Mouse (Mus musculus) midbrain, embryonic 15.5 days (tissue): ENCODE measurements around the gene Abhd5. TPM values are rescaled to one million over a fixed set of nuclear protein-coding genes. Genes with fewer than 3 reads are reported as not detected.

Experiments
- ATAC-seq: fragments of 200-750 bp; cut with Nextera tagmentation; replicated peaks from 2 replicates; pipeline ENCODE4 v1.8.0; 2017; ENCODE audit warnings: moderate TSS enrichment
- H3K27ac ChIP-seq: fragments of 300-500 bp; sonication (generic); 2 replicates; pipeline ENCODE4 v1.5.1; 2015; ENCODE audit warnings: mild to moderate bottlenecking, inconsistent platforms
- H3K27me3 ChIP-seq: fragments of 300-500 bp; sonication (generic); replicated peaks from 2 replicates; pipeline ENCODE4 v1.6.1; 2015; ENCODE audit warnings: inconsistent platforms
- H3K36me3 ChIP-seq: fragments of 300-500 bp; sonication (generic); replicated peaks from 2 replicates; pipeline ENCODE4 v1.6.1; 2015; ENCODE audit warnings: inconsistent platforms
- H3K4me1 ChIP-seq: fragments of 300-500 bp; sonication (generic); 2 replicates; pipeline ENCODE4 v1.6.1; 2015; ENCODE audit warnings: inconsistent platforms
- H3K4me2 ChIP-seq: fragments of 300-500 bp; sonication (generic); 2 replicates; pipeline ENCODE4 v1.6.1; 2015; ENCODE audit warnings: inconsistent platforms, mild to moderate bottlenecking, moderate library complexity
- H3K4me3 ChIP-seq: fragments of 300-500 bp; sonication (generic); 2 replicates; pipeline ENCODE4 v1.5.1; 2015; ENCODE audit warnings: mild to moderate bottlenecking, inconsistent platforms
- H3K9ac ChIP-seq: fragments of 300-500 bp; sonication (generic); 2 replicates; pipeline ENCODE4 v1.6.1; 2015; ENCODE audit warnings: mild to moderate bottlenecking, inconsistent platforms
- H3K9me3 ChIP-seq: fragments of 300-500 bp; sonication (generic); 2 replicates; pipeline ENCODE4 v1.6.1; 2016; ENCODE audit warnings: inconsistent platforms
- WGBS: fragments of 180-500 bp; shearing (Covaris S2); methylation state at CpG from one replicate; pipeline ENCODE4 v1.1.7; 2015; ENCODE audit warnings: mixed read lengths; 5-methylcytosine and 5-hydroxymethylcytosine counted together
- polyA plus RNA-seq: library from polyadenylated mRNA; unstranded; fragments of >200 nt; fragmentation: Nextera tagmentation; extraction: Ambion mirVana; gene quantifications from 2 replicates; pipeline ENCODE4 v1.2.1, GENCODE M21; 2015

Abhd5 gene
- polyA plus RNA-seq, 1 experiment from 2014 or later: 24.0 TPM

GRCm38 (mm10) chr9:122350396-122351130 lies 845 bp upstream of the Abhd5 start:
- H3K36me3 ChIP-seq: no peaks in the 10 kb centered on the region
- H3K9me3 ChIP-seq: no peaks in the 10 kb centered on the region
- peak overlapping the region; percentile 74 for H3K4me2 ChIP-seq
- peak overlapping the region; percentile 76 for H3K4me3 ChIP-seq
- no peak overlapping the region for H3K9ac ChIP-seq
- WGBS: 71% methylated on average over 7 of the region's 7 CpGs
- ATAC-seq: peak; percentile 29
- H3K27me3 ChIP-seq: no peaks in the 10 kb centered on the region
- peak overlapping the region; percentile 66; the same call in 1 of the 2 replicates for H3K27ac ChIP-seq
- peaks cover 7% of the 10 kb centered on the region for H3K4me1 ChIP-seq

- Histone ChIP-seq H3K4me1 (peaks cover 7% of the 10 kb centered on the region), H3K4me2 (peak overlapping the region; percentile 74), H3K36me3 (no peaks in the 10 kb centered on the region), H3K27ac (peak overlapping the region; percentile 66), H3K9me3 (no peaks in the 10 kb centered on the region), H3K9ac (peak overlapping the region; percentile 75), H3K27me3 (no peaks in the 10 kb centered on the region), H3K4me3 (peak overlapping the region; percentile 76)
- ATAC-seq: peak; percentile 2; the same call in 1 of the 2 replicates
- WGBS: under 1% methylated on average over 30 of the region's 30 CpGs
Observed at GRCm38 (mm10) chr9:122352025-122352392, 601 bp downstream of the Abhd5 start.

GRCm38 (mm10) chr9:122352911-122353310 lies 1.5 kb downstream of the Abhd5 start:
- Histone ChIP-seq H3K4me1 (peaks cover 7% of the 10 kb centered on the region), H3K9me3 (no peaks in the 10 kb centered on the region), H3K4me3 (no peak overlapping the region), H3K9ac (no peak overlapping the region), H3K4me2 (no peak overlapping the region), H3K27ac (no peak overlapping the region), H3K27me3 (no peaks in the 10 kb centered on the region), H3K36me3 (no peaks in the 10 kb centered on the region)
- ATAC-seq: no peak
- 87% methylated on average over 4 of the region's 4 CpGs for WGBS

DNA sequence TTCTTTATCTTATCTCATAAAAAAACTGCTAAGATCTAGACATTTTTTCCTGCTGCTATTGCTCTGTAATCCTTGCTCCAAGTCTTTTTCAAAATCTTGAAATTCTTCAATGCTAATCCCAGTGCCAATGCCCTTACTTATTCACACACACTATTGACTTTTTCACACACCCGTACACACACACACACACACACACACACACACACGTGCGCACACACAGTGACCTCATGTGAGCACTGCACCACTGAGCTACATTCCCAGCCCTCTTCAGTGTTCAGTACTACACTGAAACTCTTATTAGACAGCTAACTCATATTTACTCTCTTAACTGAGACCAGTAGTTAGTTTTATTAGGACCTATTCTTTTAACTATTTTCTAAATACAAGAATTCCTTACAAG lies 2.8 kb downstream of the Abhd5 start:
- Histone ChIP-seq H3K4me3 (no peak overlapping the region), H3K9me3 (no peaks in the 10 kb centered on the region), H3K27ac (no peak overlapping the region), H3K27me3 (no peaks in the 10 kb centered on the region), H3K9ac (no peak overlapping the region), H3K4me1 (peaks cover 7% of the 10 kb centered on the region), H3K4me2 (no peak overlapping the region), H3K36me3 (no peaks in the 10 kb centered on the region)
- WGBS: 86% methylated on average over 3 of the region's 3 CpGs
- no peak for ATAC-seq

GRCm38 (mm10) chr9:122357073-122357472 lies 5.7 kb downstream of the Abhd5 start:
- no peak overlapping the region for H3K4me2 ChIP-seq
- WGBS: 81% methylated on average over 1 of the region's 1 CpGs
- peaks cover 5% of the 10 kb centered on the region for H3K4me1 ChIP-seq
- no peaks in the 10 kb centered on the region for H3K27me3 ChIP-seq
- no peak overlapping the region for H3K4me3 ChIP-seq
- H3K9ac ChIP-seq: no peak overlapping the region
- no peaks in the 10 kb centered on the region for H3K9me3 ChIP-seq
- no peak for ATAC-seq
- no peak overlapping the region for H3K27ac ChIP-seq
- H3K36me3 ChIP-seq: no peaks in the 10 kb centered on the region

DNA sequence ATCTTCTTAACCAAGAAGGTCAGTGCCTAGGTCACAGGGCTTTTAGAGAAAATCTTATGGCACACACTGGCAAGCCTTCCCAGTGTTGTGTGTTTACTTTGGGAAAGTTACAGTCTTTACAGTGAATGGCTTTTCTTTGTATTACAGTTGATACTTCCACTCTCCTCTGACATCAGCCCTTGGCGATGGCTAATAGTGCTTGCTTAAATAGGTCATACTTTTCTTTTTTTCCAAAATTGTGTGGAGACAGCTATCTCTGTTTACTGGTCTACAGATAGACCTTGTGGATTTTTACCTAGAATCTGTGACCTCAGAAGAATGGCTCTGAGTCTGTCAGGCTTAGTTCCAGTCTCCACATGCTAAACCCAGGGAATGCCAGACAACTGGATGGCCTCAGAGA lies 6.2 kb downstream of the Abhd5 start:
- no peak for ATAC-seq
- no peaks in the 10 kb centered on the region for H3K9me3 ChIP-seq
- no peak overlapping the region for H3K4me3 ChIP-seq
- H3K27me3 ChIP-seq: no peaks in the 10 kb centered on the region
- no peaks in the 10 kb centered on the region for H3K36me3 ChIP-seq
- no peak overlapping the region for H3K27ac ChIP-seq
- WGBS: 93% methylated on average over 1 of the region's 1 CpGs
- H3K4me1 ChIP-seq: peaks cover 3% of the 10 kb centered on the region
- no peak overlapping the region for H3K4me2 ChIP-seq
- H3K9ac ChIP-seq: no peak overlapping the region

GRCm38 (mm10) chr9:122364171-122364570 lies 12.8 kb downstream of the Abhd5 start:
- H3K36me3 ChIP-seq: no peaks in the 10 kb centered on the region
- H3K9me3 ChIP-seq: no peaks in the 10 kb centered on the region
- H3K9ac ChIP-seq: no peak overlapping the region
- H3K4me1 ChIP-seq: no peaks in the 10 kb centered on the region
- ATAC-seq: no peak
- no peak overlapping the region for H3K27ac ChIP-seq
- 94% methylated on average over 1 of the region's 1 CpGs for WGBS
- no peak overlapping the region for H3K4me3 ChIP-seq
- H3K27me3 ChIP-seq: no peaks in the 10 kb centered on the region
- H3K4me2 ChIP-seq: no peak overlapping the region

- H3K4me3 ChIP-seq: no peak overlapping the region
- H3K36me3 ChIP-seq: no peaks in the 10 kb centered on the region
- 93% methylated on average over 6 of the region's 6 CpGs for WGBS
- H3K9me3 ChIP-seq: no peaks in the 10 kb centered on the region
- H3K27me3 ChIP-seq: no peaks in the 10 kb centered on the region
- H3K9ac ChIP-seq: no peak overlapping the region
- ATAC-seq: no peak
- H3K4me2 ChIP-seq: no peak overlapping the region
- no peak overlapping the region for H3K27ac ChIP-seq
- no peaks in the 10 kb centered on the region for H3K4me1 ChIP-seq
Observed at GRCm38 (mm10) chr9:122370292-122370794, 18.9 kb downstream of the Abhd5 start.

- ATAC-seq: no peak
- no peak overlapping the region for H3K9ac ChIP-seq
- 64% methylated on average over 4 of the region's 4 CpGs for WGBS
Observed at GRCm38 (mm10) chr9:122372506-122372905, 21.1 kb downstream of the Abhd5 start.

GRCm38 (mm10) chr9:122372991-122373390 lies 21.6 kb downstream of the Abhd5 start:
- no peak for ATAC-seq
- WGBS: 69% methylated on average over 1 of the region's 1 CpGs
- H3K36me3 ChIP-seq: no peaks in the 10 kb centered on the region

More at GRCm38 (mm10) chr9:122372506-122372905, 21.1 kb downstream of the Abhd5 start:
- no peak overlapping the region for H3K4me2 ChIP-seq
- H3K36me3 ChIP-seq: no peaks in the 10 kb centered on the region
- no peaks in the 10 kb centered on the region for H3K27me3 ChIP-seq
- H3K27ac ChIP-seq: no peak overlapping the region; the same call in 1 of the 2 replicates
- no peaks in the 10 kb centered on the region for H3K9me3 ChIP-seq
- H3K4me3 ChIP-seq: no peak overlapping the region
- no peaks in the 10 kb centered on the region for H3K4me1 ChIP-seq

DNA sequence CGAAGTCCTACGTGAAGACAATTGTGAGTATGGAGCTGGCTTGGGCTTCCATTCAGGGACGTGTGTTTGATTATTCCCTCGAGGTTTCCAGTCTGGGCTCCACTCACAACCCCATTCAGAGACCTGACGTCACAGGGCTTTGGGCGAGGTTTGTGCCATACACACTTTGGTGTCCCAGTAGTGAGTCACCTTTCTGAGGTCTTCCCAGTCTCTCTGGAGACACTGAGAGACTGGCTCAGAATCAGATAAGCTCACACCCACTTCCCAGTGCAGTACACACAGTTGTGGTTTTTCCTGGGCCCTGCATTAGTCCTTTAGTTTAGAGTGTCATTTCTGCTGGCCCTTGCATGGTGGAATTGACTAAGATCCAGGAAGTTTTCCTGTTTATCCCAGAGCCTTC lies 27.6 kb downstream of the Abhd5 start:
- no peak overlapping the region for H3K9ac ChIP-seq
- H3K27ac ChIP-seq: no peak overlapping the region
- no peak overlapping the region for H3K4me2 ChIP-seq
- no peaks in the 10 kb centered on the region for H3K9me3 ChIP-seq
- ATAC-seq: no peak
- no peaks in the 10 kb centered on the region for H3K4me1 ChIP-seq
- H3K4me3 ChIP-seq: no peak overlapping the region
- WGBS: 90% methylated on average over 6 of the region's 6 CpGs
- no peaks in the 10 kb centered on the region for H3K36me3 ChIP-seq
- no peaks in the 10 kb centered on the region; the same call in 1 of the 2 replicates for H3K27me3 ChIP-seq

More at GRCm38 (mm10) chr9:122372991-122373390, 21.6 kb downstream of the Abhd5 start:
- H3K27me3 ChIP-seq: no peaks in the 10 kb centered on the region; the same call in 1 of the 2 replicates
- no peaks in the 10 kb centered on the region for H3K9me3 ChIP-seq
- no peak overlapping the region for H3K4me3 ChIP-seq
- H3K4me1 ChIP-seq: no peaks in the 10 kb centered on the region
- no peak overlapping the region for H3K9ac ChIP-seq
- H3K4me2 ChIP-seq: no peak overlapping the region
- H3K27ac ChIP-seq: no peak overlapping the region

- 35% methylated on average over 6 of the region's 6 CpGs for WGBS
- Histone ChIP-seq H3K9ac (no peak overlapping the region), H3K27ac (no peak overlapping the region), H3K4me1 (no peaks in the 10 kb centered on the region), H3K4me2 (no peak overlapping the region), H3K9me3 (no peaks in the 10 kb centered on the region), H3K4me3 (no peak overlapping the region), H3K36me3 (no peaks in the 10 kb centered on the region), H3K27me3 (no peaks in the 10 kb centered on the region; the same call in 1 of the 2 replicates)
- no peak for ATAC-seq
Observed at GRCm38 (mm10) chr9:122380959-122381358, 29.6 kb downstream of the Abhd5 start.

DNA sequence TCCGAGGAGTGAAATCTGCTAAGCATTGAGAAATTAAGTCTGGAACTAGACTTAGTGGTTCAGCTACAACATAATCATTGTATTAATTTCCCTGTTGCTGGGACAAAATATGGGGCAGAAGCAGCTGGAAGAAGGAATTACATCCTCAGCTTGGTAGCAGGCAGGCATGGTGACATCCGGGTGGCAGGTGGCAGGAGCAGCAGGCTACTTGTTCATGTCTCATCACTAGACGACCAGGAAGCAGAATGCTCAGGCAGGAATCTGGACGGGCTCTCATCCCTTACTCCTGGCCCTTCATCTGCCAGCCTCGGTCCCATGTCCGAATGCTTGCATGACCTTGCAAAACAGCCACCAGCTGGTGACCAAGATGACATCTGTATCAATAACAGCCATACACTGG lies 30.6 kb downstream of the Abhd5 start:
- no peak for ATAC-seq
- 78% methylated on average over 6 of the region's 6 CpGs for WGBS

More for the DNA sequence above, 30.6 kb downstream of the Abhd5 start:
- H3K36me3 ChIP-seq: no peaks in the 10 kb centered on the region
- H3K4me1 ChIP-seq: no peaks in the 10 kb centered on the region
- no peaks in the 10 kb centered on the region; the same call in 1 of the 2 replicates for H3K27me3 ChIP-seq
- no peak overlapping the region for H3K4me3 ChIP-seq
- H3K9me3 ChIP-seq: no peaks in the 10 kb centered on the region
- H3K9ac ChIP-seq: no peak overlapping the region
- no peak overlapping the region for H3K27ac ChIP-seq
- no peak overlapping the region for H3K4me2 ChIP-seq
